Mouse (Mus musculus) ES-E14 (cell line): Measurements from ENCODE around the gene Uckl1.

Experiments
- ZC3H11A ChIP-seq: IDR thresholded peaks from 2 replicates; pipeline ENCODE4 v1.6.1; 2012; ENCODE audit warnings: low read depth, mild to moderate bottlenecking, inconsistent platforms, low read length, borderline replicate concordance
- ZNF384 ChIP-seq: IDR thresholded peaks from 2 replicates; pipeline ENCODE4 v1.6.1; 2012; ENCODE audit warnings: low read depth, low read length, inconsistent platforms

DNA sequence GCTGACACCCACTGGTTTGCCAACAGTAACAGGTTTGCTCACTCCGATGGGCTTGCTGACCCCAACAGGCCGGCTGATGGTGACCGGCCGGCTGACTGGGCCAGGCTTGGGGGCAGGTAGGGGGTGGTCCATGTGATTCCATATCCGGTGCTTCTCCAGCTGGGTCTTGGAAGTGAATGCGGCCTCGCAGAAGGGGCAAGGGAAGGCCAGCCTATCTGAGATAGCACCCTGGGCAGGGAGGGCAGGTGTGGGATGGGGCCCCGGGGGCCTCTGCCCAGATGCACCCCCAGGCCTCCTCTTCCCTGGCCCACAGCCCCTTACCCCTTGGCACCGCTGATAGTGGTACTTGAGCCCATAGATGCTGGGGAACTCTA, 5.0 kb upstream of the Uckl1 start:
- TF ChIP-seq ZC3H11A, result no peak
- no peak for TF ChIP-seq ZNF384
